Mouse (Mus musculus) hindbrain, embryonic 10.5 days (tissue): ENCODE measurements around the gene Tspyl1. TPM values are rescaled to one million over a fixed set of nuclear protein-coding genes. Genes with fewer than 3 reads are reported as not detected.
"Not testable (repeated sequence)": the region's sequence is repeated elsewhere in the genome, so short reads cannot be mapped to it uniquely, and the experiment has no call there.

Source experiments
- DNase-seq: peaks from one replicate; pipeline ENCODE4 v3.0.0-alpha.2; 2017; ENCODE audit warnings: low spot score
- H3K27ac ChIP-seq: fragments of 300-500 bp; sonication (generic); 2 replicates; pipeline ENCODE4 v1.5.1; 2016; ENCODE audit warnings: mild to moderate bottlenecking, moderate library complexity
- H3K27me3 ChIP-seq: fragments of 300-500 bp; sonication (generic); 2 replicates; pipeline ENCODE4 v1.6.1; 2016; ENCODE audit warnings: mild to moderate bottlenecking; ENCODE audit not compliant: poor library complexity, insufficient read depth, severe bottlenecking
- H3K36me3 ChIP-seq: fragments of 300-500 bp; sonication (generic); 2 replicates; pipeline ENCODE4 v1.6.1; 2016; ENCODE audit warnings: mild to moderate bottlenecking, moderate library complexity
- H3K4me1 ChIP-seq: fragments of 300-500 bp; sonication (generic); replicated peaks from 2 replicates; pipeline ENCODE4 v1.6.1; 2016; ENCODE audit warnings: mild to moderate bottlenecking
- H3K4me3 ChIP-seq: fragments of 300-500 bp; sonication (generic); 2 replicates; pipeline ENCODE4 v1.5.1; 2016; ENCODE audit warnings: mild to moderate bottlenecking, moderate library complexity
- H3K9me3 ChIP-seq: fragments of 300-500 bp; sonication (generic); 2 replicates; pipeline ENCODE4 v1.6.1; 2016; ENCODE audit warnings: mild to moderate bottlenecking, moderate library complexity
- WGBS: fragments of 180-500 bp; shearing (Covaris S2); methylation state at CpG from one replicate; pipeline ENCODE4 v1.1.7; 2016; 5-methylcytosine and 5-hydroxymethylcytosine counted together
- polyA plus RNA-seq: library from polyadenylated mRNA; unstranded; fragments of >200 nt; fragmentation: Nextera tagmentation; extraction: Ambion mirVana; gene quantifications from 2 replicates; pipeline ENCODE4 v1.2.1, GENCODE M21; 2016

Gene Tspyl1
- polyA plus RNA-seq = 70.1 and 83.3 TPM in 2 replicates

GRCm38 (mm10) chr10:34281962-34282388 lies at the start of gene Tspyl1:
Tspyl1 (plus strand) TSS chr10:34282190.
- Histone ChIP-seq H3K4me3 (peak within 1 kb of the TSS; percentile 94), H3K36me3 (peaks cover 9% of the 10 kb centered on the region), H3K9me3 (no peaks in the 10 kb centered on the region), H3K27me3 (no peaks in the 10 kb centered on the region), H3K27ac (peak within 1 kb of the TSS; percentile 94), H3K4me1 (peaks cover 25% of the 10 kb centered on the region)
- WGBS = under 1% methylated on average over 38 of the region's 38 CpGs
- peak; percentile 96 for DNase-seq

DNA sequence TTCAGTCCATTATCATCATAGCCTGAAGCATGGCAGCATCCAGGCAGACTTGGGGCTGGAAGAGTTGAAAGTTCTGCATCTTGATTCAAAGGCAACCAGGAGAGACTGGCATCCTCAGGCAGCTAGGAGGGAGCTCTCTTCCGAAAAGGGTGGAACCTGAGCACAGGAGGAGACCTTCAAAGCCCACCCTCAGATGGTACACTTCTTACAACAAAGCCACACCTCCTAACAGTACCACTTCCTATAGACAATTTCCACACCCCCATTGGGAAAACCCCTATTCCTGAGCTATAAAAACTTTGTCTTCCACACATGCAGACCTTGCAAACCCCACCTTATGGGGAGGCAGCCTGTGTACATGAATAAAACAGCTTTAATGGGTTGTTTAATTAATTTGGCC lies 48.6 kb upstream of the Tspyl1 start:
- H3K9me3 ChIP-seq = no peaks in the 10 kb centered on the region
- no peak for DNase-seq
- WGBS = 81% methylated on average over 1 of the region's 1 CpGs
- no peak overlapping the region for H3K4me3 ChIP-seq
- no peaks in the 10 kb centered on the region for H3K36me3 ChIP-seq
- H3K27ac ChIP-seq = no peak overlapping the region
- peaks cover 12% of the 10 kb centered on the region; the same call in 1 of the 2 replicates for H3K4me1 ChIP-seq
- no peaks in the 10 kb centered on the region for H3K27me3 ChIP-seq

GRCm38 (mm10) chr10:34233931-34234745 lies 47.9 kb upstream of the Tspyl1 start:
- Histone ChIP-seq H3K4me3 (no peak overlapping the region), H3K27ac (no peak overlapping the region), H3K4me1 (peaks cover 12% of the 10 kb centered on the region; the same call in 1 of the 2 replicates), H3K36me3 (no peaks in the 10 kb centered on the region), H3K27me3 (no peaks in the 10 kb centered on the region), H3K9me3 (no peaks in the 10 kb centered on the region)
- DNase-seq = no peak
- WGBS = 21% methylated on average over 2 of the region's 2 CpGs

- WGBS = 33% methylated on average over 3 of the region's 3 CpGs
- Histone ChIP-seq H3K36me3 (no peaks in the 10 kb centered on the region), H3K27me3 (no peaks in the 10 kb centered on the region), H3K4me3 (no peak overlapping the region), H3K9me3 (no peaks in the 10 kb centered on the region), H3K4me1 (peaks cover 12% of the 10 kb centered on the region; the same call in 1 of the 2 replicates), H3K27ac (no peak overlapping the region)
- DNase-seq = no peak
Observed at GRCm38 (mm10) chr10:34235384-34235783, 46.6 kb upstream of the Tspyl1 start.

- no peak for DNase-seq
- Histone ChIP-seq H3K27me3 (no peaks in the 10 kb centered on the region), H3K4me3 (no peak overlapping the region), H3K36me3 (no peaks in the 10 kb centered on the region), H3K27ac (no peak overlapping the region), H3K9me3 (no peaks in the 10 kb centered on the region), H3K4me1 (peaks cover 12% of the 10 kb centered on the region; the same call in 1 of the 2 replicates)
- 83% methylated on average over 5 of the region's 5 CpGs for WGBS
Observed at GRCm38 (mm10) chr10:34236569-34236968, 45.4 kb upstream of the Tspyl1 start.

DNA sequence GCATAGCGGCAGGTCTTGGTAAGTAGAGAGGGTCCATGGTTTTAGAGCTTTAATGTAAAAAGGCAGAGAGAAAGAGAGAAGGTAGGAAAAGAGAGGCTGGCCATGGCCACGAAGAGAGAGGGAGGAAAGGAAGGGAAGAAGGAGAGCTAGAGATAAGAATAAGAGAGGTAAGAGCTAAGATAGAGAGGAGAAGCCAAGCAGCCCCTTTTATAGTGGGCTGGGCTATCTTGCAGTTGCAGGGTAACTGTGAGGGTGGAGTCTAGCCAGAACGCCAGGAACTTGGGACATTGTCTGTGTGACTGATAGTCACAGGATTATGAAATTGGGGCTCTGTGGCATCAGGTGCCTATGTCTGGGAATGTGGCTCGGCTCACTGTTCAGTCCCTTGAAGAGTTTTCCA lies 43.5 kb upstream of the Tspyl1 start:
- Histone ChIP-seq H3K4me3 (no peak overlapping the region), H3K27me3 (no peaks in the 10 kb centered on the region), H3K4me1 (peaks cover 12% of the 10 kb centered on the region; the same call in 1 of the 2 replicates), H3K36me3 (no peaks in the 10 kb centered on the region), H3K9me3 (no peaks in the 10 kb centered on the region), H3K27ac (no peak overlapping the region)
- no peak for DNase-seq
- WGBS = 80% methylated on average over 4 of the region's 4 CpGs

- H3K4me1 ChIP-seq = peaks cover 12% of the 10 kb centered on the region
- H3K36me3 ChIP-seq = no peaks in the 10 kb centered on the region
- WGBS = 73% methylated on average over 5 of the region's 5 CpGs
- DNase-seq = no peak
- no peak overlapping the region for H3K4me3 ChIP-seq
- no peak overlapping the region for H3K27ac ChIP-seq
- no peaks in the 10 kb centered on the region for H3K9me3 ChIP-seq
- H3K27me3 ChIP-seq = no peaks in the 10 kb centered on the region
Observed at GRCm38 (mm10) chr10:34244745-34245144, 37.2 kb upstream of the Tspyl1 start.

GRCm38 (mm10) chr10:34246106-34246505 lies 35.9 kb upstream of the Tspyl1 start:
- Histone ChIP-seq H3K4me3 (no peak overlapping the region), H3K4me1 (peaks cover 12% of the 10 kb centered on the region), H3K27ac (no peak overlapping the region), H3K36me3 (no peaks in the 10 kb centered on the region), H3K9me3 (no peaks in the 10 kb centered on the region), H3K27me3 (no peaks in the 10 kb centered on the region)
- 84% methylated on average over 2 of the region's 2 CpGs for WGBS
- DNase-seq = no peak

GRCm38 (mm10) chr10:34247757-34248156 lies 34.2 kb upstream of the Tspyl1 start:
- 0 out of 2 replicates have a peak overlapping the region, but pooled peaks have one; percentile 62 for H3K27ac ChIP-seq
- H3K36me3 ChIP-seq = no peaks in the 10 kb centered on the region
- H3K4me1 ChIP-seq = peaks cover 12% of the 10 kb centered on the region
- H3K9me3 ChIP-seq = no peaks in the 10 kb centered on the region
- no peaks in the 10 kb centered on the region for H3K27me3 ChIP-seq
- DNase-seq = no peak
- WGBS = 53% methylated on average over 3 of the region's 3 CpGs
- no peak overlapping the region for H3K4me3 ChIP-seq

DNA sequence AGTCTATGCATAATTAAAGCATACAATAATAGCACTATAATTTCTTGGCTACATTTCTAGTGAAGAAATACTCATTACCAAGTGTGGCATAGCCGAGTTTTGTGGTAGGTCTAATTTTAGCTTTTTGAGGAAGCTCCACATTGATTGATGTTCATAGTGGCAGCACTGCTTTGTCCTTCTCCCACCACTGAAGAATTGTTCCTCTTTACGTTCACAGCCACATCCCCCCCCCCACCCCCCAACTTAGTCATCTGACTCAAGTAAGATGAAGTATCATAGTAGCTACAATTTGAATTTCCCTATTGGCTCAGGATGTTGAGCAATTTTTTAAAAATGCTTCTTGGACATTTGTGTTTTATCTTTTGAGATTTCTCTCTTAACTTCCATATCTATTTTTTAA lies 32.4 kb upstream of the Tspyl1 start:
- peaks cover 12% of the 10 kb centered on the region for H3K4me1 ChIP-seq
- no peaks in the 10 kb centered on the region for H3K36me3 ChIP-seq
- 65% methylated on average over 2 of the region's 2 CpGs for WGBS
- no peak overlapping the region for H3K27ac ChIP-seq
- no peaks in the 10 kb centered on the region for H3K9me3 ChIP-seq
- no peak for DNase-seq
- H3K4me3 ChIP-seq = no peak overlapping the region
- H3K27me3 ChIP-seq = no peaks in the 10 kb centered on the region

GRCm38 (mm10) chr10:34252833-34253232 lies 29.2 kb upstream of the Tspyl1 start:
- DNase-seq, H3K27me3 ChIP-seq, H3K27ac ChIP-seq, H3K4me3 ChIP-seq, H3K4me1 ChIP-seq, H3K9me3 ChIP-seq, H3K36me3 ChIP-seq: not testable (repeated sequence)
- WGBS = 93% methylated on average over 9 of the region's 9 CpGs

DNA sequence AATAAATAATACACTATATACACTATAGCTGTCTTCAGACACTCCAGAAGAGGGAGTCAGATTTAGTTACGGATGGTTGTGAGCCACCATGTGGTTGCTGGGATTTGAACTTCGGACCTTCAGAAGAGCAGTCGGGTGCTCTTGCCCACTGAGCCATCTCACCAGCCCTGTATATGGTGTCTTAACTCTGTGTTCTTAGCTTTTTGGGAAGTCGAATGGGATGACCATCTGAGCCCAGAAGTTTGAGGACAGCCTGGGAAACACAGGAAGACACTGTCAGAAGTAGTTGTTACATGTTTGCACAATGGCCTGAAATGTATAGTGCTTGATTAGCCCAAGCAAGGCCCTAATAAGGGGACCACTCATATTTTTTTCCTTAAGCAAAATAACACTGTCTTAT lies 16.9 kb upstream of the Tspyl1 start:
- H3K4me3 ChIP-seq = no peak overlapping the region
- no peaks in the 10 kb centered on the region for H3K9me3 ChIP-seq
- no peaks in the 10 kb centered on the region for H3K4me1 ChIP-seq
- 84% methylated on average over 4 of the region's 4 CpGs for WGBS
- DNase-seq = no peak
- no peak overlapping the region for H3K27ac ChIP-seq
- H3K36me3 ChIP-seq = no peaks in the 10 kb centered on the region
- no peaks in the 10 kb centered on the region for H3K27me3 ChIP-seq

- Histone ChIP-seq H3K4me1 (no peaks in the 10 kb centered on the region), H3K9me3 (no peaks in the 10 kb centered on the region), H3K27ac (no peak overlapping the region), H3K27me3 (no peaks in the 10 kb centered on the region), H3K4me3 (no peak overlapping the region), H3K36me3 (no peaks in the 10 kb centered on the region)
- DNase-seq = no peak
- whole genome bisulfite sequencing = 74% methylated on average over 5 of the region's 5 CpGs
Observed at GRCm38 (mm10) chr10:34267312-34268070, 14.5 kb upstream of the Tspyl1 start.
